Mouse (Mus musculus): ENCODE measurements at regions not wholly inside any gene's neighbourhood (a gene's known extent, or its start where the extent isn't known, plus 50 kb on each side); places are given as distances from the start of the nearest gene placed in this dataset.
A peak's percentile ranks its signal among the peaks of the same experiment; 100 is the strongest.

GRCm38 (mm10) chr4:149838682-149839081, 64.6 kb upstream of the Slc25a33 start:
- TF ChIP-seq CTCF (IDR thresholded peaks at IDR 0.05), result peak; percentile 73
- no peak for TF ChIP-seq EP300 (IDR thresholded peaks at IDR 0.05)

Data from lung, postnatal 0 days (tissue).